Mouse (Mus musculus): ENCODE results near the gene Lbh.

DNA sequence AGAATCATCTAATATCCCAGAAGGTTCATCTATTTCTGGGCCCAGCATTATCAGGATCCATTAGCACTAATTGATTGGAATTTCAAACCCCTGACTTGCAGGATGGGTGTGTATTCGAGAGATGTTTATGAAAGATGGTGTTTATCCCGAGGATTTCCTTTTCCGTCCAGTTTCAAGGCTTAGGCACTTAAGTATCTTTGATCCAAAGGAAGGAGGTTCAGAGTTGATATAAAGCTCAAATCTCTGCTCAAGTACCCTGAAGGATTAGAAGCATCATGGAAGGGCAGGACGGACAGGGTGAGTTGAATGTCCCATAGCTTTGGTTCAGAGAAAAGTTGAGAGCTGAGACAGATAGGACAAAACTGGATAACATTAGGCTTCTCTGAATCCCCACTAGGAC is 15.0 kb downstream of the Lbh start:
- no peak for TF ChIP-seq POLR2A (IDR thresholded peaks at IDR 0.05; ENCODE audit: insufficient read depth, low read depth, low read length)
- no peak for TF ChIP-seq CTCF (IDR thresholded peaks at IDR 0.05; ENCODE audit: insufficient read depth, low read depth, low read length)
